Mouse (Mus musculus) hindbrain, embryonic 12.5 days (tissue): ENCODE results near the gene Gm7137. TPM values are rescaled to one million over a fixed set of nuclear protein-coding genes. Genes with fewer than 3 reads are reported as not detected.
"Not testable (repeated sequence)": the region's sequence is repeated elsewhere in the genome, so short reads cannot be mapped to it uniquely, and the experiment has no call there.

Experiments
- ATAC-seq: fragments of 200-750 bp; cut with Nextera tagmentation; 2 replicates; pipeline ENCODE4 v1.8.0; 2017; ENCODE audit warnings: moderate TSS enrichment; ENCODE audit not compliant: low FRiP score
- H3K27ac ChIP-seq: fragments of 300-500 bp; sonication (generic); 2 replicates; pipeline ENCODE4 v1.5.1; 2016; ENCODE audit warnings: mild to moderate bottlenecking
- H3K27me3 ChIP-seq: fragments of 300-500 bp; sonication (generic); 2 replicates; pipeline ENCODE4 v1.6.1; 2016; ENCODE audit warnings: mild to moderate bottlenecking
- H3K36me3 ChIP-seq: fragments of 300-500 bp; sonication (generic); 2 replicates; pipeline ENCODE4 v1.6.1; 2016; ENCODE audit warnings: mild to moderate bottlenecking
- H3K4me1 ChIP-seq: fragments of 300-500 bp; sonication (generic); 2 replicates; pipeline ENCODE4 v1.6.1; 2016
- H3K4me2 ChIP-seq: fragments of 300-500 bp; sonication (generic); replicated peaks from 2 replicates; pipeline ENCODE4 v1.6.1; 2016; ENCODE audit warnings: mild to moderate bottlenecking
- H3K4me3 ChIP-seq: fragments of 300-500 bp; sonication (generic); 2 replicates; pipeline ENCODE4 v1.5.1; 2016; ENCODE audit warnings: mild to moderate bottlenecking
- H3K9ac ChIP-seq: fragments of 300-500 bp; sonication (generic); 2 replicates; pipeline ENCODE4 v1.6.1; 2016; ENCODE audit warnings: mild to moderate bottlenecking, moderate library complexity
- H3K9me3 ChIP-seq: fragments of 300-500 bp; sonication (generic); replicated peaks from 2 replicates; pipeline ENCODE4 v1.6.1; 2016; ENCODE audit warnings: mild to moderate bottlenecking
- WGBS: fragments of 180-500 bp; shearing (Covaris S2); methylation state at CpG from one replicate; pipeline ENCODE4 v1.1.7; 2016; 5-methylcytosine and 5-hydroxymethylcytosine counted together
- polyA plus RNA-seq: library from polyadenylated mRNA; unstranded; fragments of >200 nt; fragmentation: Nextera tagmentation; extraction: Ambion mirVana; gene quantifications from 2 replicates; pipeline ENCODE4 v1.2.1, GENCODE M21; 2016

Gene Gm7137
- polyA plus RNA-seq, 1 experiment from 2014 or later, result not detected

GRCm38 (mm10) chr10:77794976-77795375 is 7.0 kb upstream of the Gm7137 start, which contains the start of gene Gm9639:
TSS of gene Gm9639 (minus strand) at chr10:77795076.
- H3K4me1 ChIP-seq, result peaks cover 14% of the 10 kb centered on the region
- H3K36me3 ChIP-seq, result no peaks in the 10 kb centered on the region
- no peak within 1 kb of the TSS for H3K27ac ChIP-seq
- H3K4me2 ChIP-seq, result no peak within 1 kb of the TSS
- H3K9ac ChIP-seq, result no peak within 1 kb of the TSS
- no peaks in the 10 kb centered on the region for H3K9me3 ChIP-seq
- H3K27me3 ChIP-seq, result no peaks in the 10 kb centered on the region
- H3K4me3 ChIP-seq, result no peak within 1 kb of the TSS
- WGBS, result 45% methylated on average over 2 of the region's 2 CpGs
- no peak for ATAC-seq

DNA sequence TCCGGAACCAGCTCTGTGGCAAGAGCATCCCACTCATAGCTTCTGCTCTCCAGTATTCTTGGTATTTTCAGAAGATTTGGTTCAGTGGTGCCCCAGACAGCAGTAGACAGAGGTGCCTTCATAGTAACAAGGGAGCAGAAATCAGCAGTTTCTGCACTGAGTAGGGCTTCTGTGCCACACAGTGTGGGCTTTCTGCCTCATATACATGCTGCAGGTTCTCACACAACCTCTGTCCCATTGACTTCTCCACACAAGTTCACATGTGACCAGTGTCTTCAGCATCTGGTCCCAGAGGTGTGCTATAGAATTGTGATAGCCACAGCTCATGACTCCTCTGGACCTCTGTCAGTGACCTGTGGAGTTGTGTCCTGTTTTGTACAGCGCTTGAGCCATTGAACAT is 621 bp upstream of the Gm7137 start:
- H3K4me2 ChIP-seq, result no peak overlapping the region
- H3K9me3 ChIP-seq, result no peaks in the 10 kb centered on the region
- H3K27ac ChIP-seq, result no peak overlapping the region
- WGBS, result 81% methylated on average over 2 of the region's 2 CpGs
- H3K36me3 ChIP-seq, result no peaks in the 10 kb centered on the region
- no peaks in the 10 kb centered on the region for H3K4me1 ChIP-seq
- H3K27me3 ChIP-seq, result no peaks in the 10 kb centered on the region
- ATAC-seq, result no peak
- no peak overlapping the region for H3K9ac ChIP-seq
- no peak overlapping the region for H3K4me3 ChIP-seq

DNA sequence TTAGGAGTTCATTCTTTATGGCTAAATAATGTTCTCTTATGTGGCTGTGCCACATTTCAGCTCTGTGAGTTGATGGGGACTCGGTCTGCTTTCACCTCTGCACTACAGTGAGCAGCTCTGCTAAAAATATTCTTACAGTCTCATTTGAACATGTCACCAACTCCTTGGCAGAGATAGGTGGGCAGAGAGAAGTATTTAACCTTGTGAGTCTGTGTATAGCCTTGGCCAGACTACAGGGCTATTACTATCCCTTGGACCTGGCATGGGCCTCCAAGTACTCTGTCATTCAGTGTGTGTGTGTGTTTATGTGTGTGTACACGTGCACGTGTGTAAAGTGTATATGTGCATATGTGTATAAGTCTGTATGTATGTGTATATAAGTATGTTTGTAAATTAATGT is 4.6 kb downstream of the Gm7137 start:
- not testable (repeated sequence) for H3K9me3 ChIP-seq, H3K4me1 ChIP-seq, H3K4me2 ChIP-seq, ATAC-seq, H3K27me3 ChIP-seq, H3K4me3 ChIP-seq, H3K36me3 ChIP-seq, H3K27ac ChIP-seq, H3K9ac ChIP-seq
- WGBS, result 98% methylated on average over 3 of the region's 3 CpGs

GRCm38 (mm10) chr10:77782442-77782841 is 5.6 kb downstream of the Gm7137 start, which contains the start of gene Gm3250:
TSS of gene Gm3250 (minus strand) at chr10:77782542.
- not testable (repeated sequence) for H3K9me3 ChIP-seq, H3K4me2 ChIP-seq, H3K27ac ChIP-seq, H3K9ac ChIP-seq, H3K27me3 ChIP-seq, H3K4me1 ChIP-seq, H3K36me3 ChIP-seq, ATAC-seq, H3K4me3 ChIP-seq
- WGBS, result 22% methylated on average over 1 of the region's 1 CpGs

DNA sequence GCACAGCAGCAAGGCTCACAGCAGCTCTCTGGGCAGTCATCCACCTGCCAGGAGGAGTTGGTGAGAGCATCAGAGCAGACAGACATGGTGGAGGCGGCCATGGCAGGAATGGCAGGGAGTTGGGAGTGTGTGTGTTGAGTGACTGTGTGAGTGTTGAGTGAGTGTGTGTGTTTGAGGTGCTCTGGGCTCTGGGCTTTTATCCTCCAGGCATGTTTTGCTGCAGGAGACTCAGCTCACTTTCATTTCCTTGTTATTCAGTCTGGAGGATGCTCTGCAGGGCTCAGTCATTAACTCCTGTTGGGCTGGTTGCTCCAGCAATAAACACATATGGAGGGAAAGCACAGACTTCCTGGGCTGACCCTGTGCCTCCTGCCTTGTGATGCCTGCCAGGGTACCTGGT is 11.2 kb downstream of the Gm7137 start, which contains the start of gene Gm7138:
Gm7138 (minus strand) TSS at position 101 of the 400 bp plus-strand sequence.
- not testable (repeated sequence) for H3K27me3 ChIP-seq, ATAC-seq, H3K36me3 ChIP-seq, H3K9me3 ChIP-seq, H3K9ac ChIP-seq, H3K4me3 ChIP-seq, H3K4me2 ChIP-seq, H3K27ac ChIP-seq, H3K4me1 ChIP-seq
- 20% methylated on average over 1 of the region's 1 CpGs for WGBS

GRCm38 (mm10) chr10:77772142-77772541 is 15.9 kb downstream of the Gm7137 start:
- not testable (repeated sequence) for H3K4me3 ChIP-seq, ATAC-seq, H3K36me3 ChIP-seq, H3K9me3 ChIP-seq, H3K4me1 ChIP-seq, H3K9ac ChIP-seq, H3K27me3 ChIP-seq, H3K4me2 ChIP-seq, H3K27ac ChIP-seq
- 92% methylated on average over 1 of the region's 3 CpGs for WGBS

DNA sequence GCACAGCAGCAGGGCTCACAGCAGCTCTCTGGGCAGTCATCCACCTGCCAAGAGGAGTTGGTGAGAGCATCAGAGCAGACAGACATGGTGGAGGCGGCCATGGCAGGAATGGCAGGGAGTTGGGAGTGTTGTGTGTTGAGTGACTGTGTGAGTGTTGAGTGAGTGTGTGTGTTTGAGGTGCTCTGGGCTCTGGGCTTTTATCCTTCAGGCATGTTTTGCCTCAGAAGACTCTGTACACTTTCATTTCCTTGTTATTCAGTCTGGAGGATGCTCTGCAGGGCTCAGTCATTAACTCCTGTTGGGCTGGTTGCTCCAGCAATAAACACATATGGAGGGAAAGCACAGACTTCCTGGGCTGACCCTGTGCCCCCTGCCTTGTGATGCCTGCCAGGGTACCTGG is 16.8 kb downstream of the Gm7137 start, which contains the start of gene Gm3238:
Gm3238 (minus strand) TSS at position 101 of the 400 bp plus-strand sequence.
- not testable (repeated sequence) for H3K9me3 ChIP-seq, H3K27me3 ChIP-seq, H3K4me1 ChIP-seq, H3K27ac ChIP-seq, H3K4me3 ChIP-seq, H3K4me2 ChIP-seq, H3K36me3 ChIP-seq, ATAC-seq, H3K9ac ChIP-seq
- WGBS, result 80% methylated on average over 1 of the region's 1 CpGs

DNA sequence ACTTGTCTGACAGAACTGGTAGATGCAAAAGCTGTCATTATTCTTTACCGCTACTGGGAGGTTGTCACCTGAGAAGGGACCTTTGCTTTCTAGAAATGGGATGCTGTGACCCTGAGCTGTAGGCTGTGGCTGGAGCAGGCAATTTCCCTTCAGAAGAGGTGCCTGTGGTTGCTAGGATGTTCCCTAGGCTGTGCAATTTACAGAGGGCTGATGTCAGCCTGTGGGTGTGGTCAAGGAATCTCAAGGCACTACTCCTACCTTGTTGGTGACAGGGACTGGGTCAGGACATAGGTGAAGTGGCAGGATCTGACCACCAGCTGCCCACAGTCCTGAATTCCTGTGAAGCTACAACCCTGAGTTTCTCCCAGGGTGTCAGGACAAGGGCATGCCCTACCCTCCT is 18.3 kb downstream of the Gm7137 start:
- H3K27me3 ChIP-seq, result no peaks in the 10 kb centered on the region
- H3K4me2 ChIP-seq, result no peak overlapping the region
- ATAC-seq, result no peak
- no peak overlapping the region for H3K4me3 ChIP-seq
- no peak overlapping the region for H3K27ac ChIP-seq
- H3K4me1 ChIP-seq, result no peaks in the 10 kb centered on the region
- no peak overlapping the region for H3K9ac ChIP-seq
- 98% methylated on average over 1 of the region's 1 CpGs for WGBS
- no peaks in the 10 kb centered on the region for H3K9me3 ChIP-seq
- no peaks in the 10 kb centered on the region for H3K36me3 ChIP-seq

DNA sequence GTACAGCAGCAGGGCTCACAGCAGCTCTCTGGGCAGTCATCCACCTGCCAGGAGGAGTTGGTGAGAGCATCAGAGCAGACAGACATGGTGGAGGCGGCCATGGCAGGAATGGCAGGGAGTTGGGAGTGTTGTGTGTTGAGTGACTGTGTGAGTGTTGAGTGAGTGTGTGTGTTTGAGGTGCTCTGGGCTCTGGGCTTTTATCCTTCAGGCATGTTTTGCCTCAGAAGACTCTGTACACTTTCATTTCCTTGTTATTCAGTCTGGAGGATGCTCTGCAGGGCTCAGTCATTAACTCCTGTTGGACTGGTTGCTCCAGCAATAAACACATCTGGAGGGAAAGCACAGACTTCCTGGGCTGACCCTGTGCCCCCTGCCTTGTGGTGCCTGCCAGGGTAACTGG is 28.4 kb downstream of the Gm7137 start, which contains the start of gene Gm3233:
Gm3233 (minus strand) TSS at position 101 of the 400 bp plus-strand sequence.
- H3K4me2 ChIP-seq, H3K9me3 ChIP-seq, H3K36me3 ChIP-seq, ATAC-seq, H3K4me3 ChIP-seq, H3K4me1 ChIP-seq, H3K27me3 ChIP-seq, H3K27ac ChIP-seq, H3K9ac ChIP-seq: not testable (repeated sequence)
- 67% methylated on average over 1 of the region's 1 CpGs for WGBS

DNA sequence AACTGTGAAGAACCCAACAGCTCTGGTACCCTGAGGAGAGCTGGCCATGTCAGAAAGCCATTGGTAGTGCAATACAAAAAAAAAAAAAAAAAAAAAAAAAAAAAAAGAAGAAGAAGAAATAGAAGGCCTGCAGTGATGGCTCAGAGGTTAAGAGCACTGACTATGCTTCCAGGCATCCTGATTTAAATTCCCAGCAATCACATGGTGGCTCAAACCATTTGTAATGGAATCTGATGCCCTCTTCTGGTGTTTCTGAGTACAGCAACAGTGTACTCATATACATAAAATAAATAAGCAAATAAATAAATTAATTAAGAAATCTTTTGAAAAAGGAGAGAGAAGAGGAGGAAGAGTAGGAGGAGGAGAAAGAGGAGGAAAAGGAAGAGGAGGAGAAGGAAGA is 34.6 kb downstream of the Gm7137 start:
- Histone ChIP-seq H3K9ac (no peak overlapping the region), H3K9me3 (no peaks in the 10 kb centered on the region), H3K4me2 (no peak overlapping the region), H3K4me3 (no peak overlapping the region), H3K27ac (no peak overlapping the region), H3K4me1 (no peaks in the 10 kb centered on the region), H3K36me3 (no peaks in the 10 kb centered on the region), H3K27me3 (no peaks in the 10 kb centered on the region)
- no peak for ATAC-seq

DNA sequence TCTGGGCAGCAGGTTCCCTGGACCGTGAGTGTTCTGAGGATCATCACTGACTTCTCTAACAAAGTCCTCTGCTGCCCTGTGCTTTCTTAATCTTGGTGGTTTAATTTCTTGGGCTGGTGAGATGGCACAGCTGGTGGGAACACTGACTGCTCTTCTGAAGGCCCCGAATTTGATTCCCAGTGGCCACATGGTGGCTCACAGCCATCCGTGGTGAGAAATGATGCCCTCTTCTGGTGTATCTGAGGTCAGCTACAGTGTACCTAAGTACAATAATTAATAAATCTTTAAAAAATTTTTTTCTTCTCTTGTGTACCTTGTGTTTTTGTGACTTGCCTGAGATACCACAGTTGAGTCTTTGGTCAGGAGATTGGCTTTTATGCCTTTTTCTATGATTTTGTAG is 35.7 kb downstream of the Gm7137 start:
- ATAC-seq, H3K4me3 ChIP-seq, H3K36me3 ChIP-seq, H3K9ac ChIP-seq, H3K27me3 ChIP-seq, H3K9me3 ChIP-seq, H3K27ac ChIP-seq, H3K4me1 ChIP-seq, H3K4me2 ChIP-seq: not testable (repeated sequence)
- 66% methylated on average over 3 of the region's 3 CpGs for WGBS

- ATAC-seq, H3K9me3 ChIP-seq, H3K27ac ChIP-seq, H3K27me3 ChIP-seq, H3K4me2 ChIP-seq, H3K9ac ChIP-seq, H3K36me3 ChIP-seq, H3K4me3 ChIP-seq, H3K4me1 ChIP-seq: not testable (repeated sequence)
- 63% methylated on average over 1 of the region's 1 CpGs for WGBS
Measured at GRCm38 (mm10) chr10:77751254-77751653, 36.7 kb downstream of the Gm7137 start, which contains the start of gene Gm9736. TSS of gene Gm9736 (minus strand) at chr10:77751354.

DNA sequence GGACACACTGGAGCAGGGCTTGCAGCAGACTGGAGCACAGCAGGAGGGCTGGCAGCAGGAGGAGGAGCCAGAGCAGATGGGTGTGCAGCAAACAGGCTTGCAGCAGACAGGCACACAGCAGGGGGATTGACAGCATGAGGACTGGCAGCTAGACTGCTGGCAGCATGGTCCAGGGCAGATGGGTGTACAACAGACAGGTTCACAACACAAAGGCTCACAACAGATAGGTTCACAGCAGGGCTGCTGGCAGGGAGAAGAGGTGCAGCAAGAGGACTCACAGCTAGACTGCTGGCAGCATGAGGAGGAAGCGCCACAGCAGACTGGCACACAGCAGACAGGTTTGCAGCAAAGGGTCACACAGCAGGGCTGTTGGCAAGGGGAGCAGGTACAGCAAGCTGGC is 37.3 kb downstream of the Gm7137 start:
- 79% methylated on average over 1 of the region's 1 CpGs for WGBS

More for the DNA sequence above, 37.3 kb downstream of the Gm7137 start:
- not testable (repeated sequence) for H3K27ac ChIP-seq, H3K4me2 ChIP-seq, H3K9ac ChIP-seq, H3K9me3 ChIP-seq, H3K27me3 ChIP-seq, ATAC-seq, H3K4me1 ChIP-seq, H3K4me3 ChIP-seq, H3K36me3 ChIP-seq
